Mouse (Mus musculus) neural tube, embryonic 14.5 days (tissue): ENCODE data around the gene Ogfod2. TPM values are rescaled to one million over a fixed set of nuclear protein-coding genes. Genes with fewer than 3 reads are reported as not detected.
A peak's percentile ranks its signal among the peaks of the same experiment; 100 is the strongest.

ENCODE experiments used
- ATAC-seq: fragments of 200-750 bp; cut with Nextera tagmentation; 2 replicates; pipeline ENCODE4 v1.8.0; 2017; ENCODE audit warnings: low read depth, mild to moderate bottlenecking, moderate TSS enrichment, moderate library complexity
- H3K27ac ChIP-seq: fragments of 300-500 bp; sonication (generic); 2 replicates; pipeline ENCODE4 v1.5.1; 2014; ENCODE audit warnings: low read depth, mild to moderate bottlenecking, control low read depth, low read length, moderate library complexity, mixed read lengths
- H3K27me3 ChIP-seq: fragments of 300-500 bp; sonication (generic); 2 replicates; pipeline ENCODE4 v1.6.1; 2014; ENCODE audit warnings: low read length; ENCODE audit not compliant: control insufficient read depth, insufficient read depth
- H3K36me3 ChIP-seq: fragments of 300-500 bp; sonication (generic); 2 replicates; pipeline ENCODE4 v1.6.1; 2014; ENCODE audit warnings: low read length, mixed read lengths; ENCODE audit not compliant: control insufficient read depth, insufficient read depth
- H3K4me1 ChIP-seq: fragments of 300-500 bp; sonication (generic); 2 replicates; pipeline ENCODE4 v1.6.1; 2014; ENCODE audit warnings: low read length; ENCODE audit not compliant: control insufficient read depth, insufficient read depth
- H3K4me2 ChIP-seq: fragments of 300-500 bp; sonication (generic); 2 replicates; pipeline ENCODE4 v1.6.1; 2014; ENCODE audit warnings: mild to moderate bottlenecking, low read depth, low read length, control low read depth
- H3K4me3 ChIP-seq: fragments of 300-500 bp; sonication (generic); 2 replicates; pipeline ENCODE4 v1.5.1; 2014; ENCODE audit warnings: low read depth, low read length, control low read depth, mixed read lengths
- H3K9ac ChIP-seq: fragments of 300-500 bp; sonication (generic); replicated peaks from 2 replicates; pipeline ENCODE4 v1.6.1; 2014; ENCODE audit warnings: low read depth, mild to moderate bottlenecking, control low read depth, low read length, mixed read lengths
- H3K9me3 ChIP-seq: fragments of 300-500 bp; sonication (generic); 2 replicates; pipeline ENCODE4 v1.6.1; 2016; ENCODE audit warnings: low read length; ENCODE audit not compliant: control insufficient read depth
- WGBS: fragments of 180-500 bp; shearing (Covaris S2); extraction: QIAGEN DNeasy Blood & Tissue Kit; methylation state at CpG from one replicate; pipeline ENCODE4 v1.1.7; 2014; 5-methylcytosine and 5-hydroxymethylcytosine counted together
- polyA plus RNA-seq: library from polyadenylated mRNA; unstranded; fragments of >200 nt; fragmentation: Nextera tagmentation; extraction: Ambion mirVana; gene quantifications from 2 replicates; pipeline ENCODE4 v1.2.1, GENCODE M21; 2014

Gene Ogfod2
- polyA plus RNA-seq, 1 experiment from 2014 or later, result 25.0 TPM

DNA sequence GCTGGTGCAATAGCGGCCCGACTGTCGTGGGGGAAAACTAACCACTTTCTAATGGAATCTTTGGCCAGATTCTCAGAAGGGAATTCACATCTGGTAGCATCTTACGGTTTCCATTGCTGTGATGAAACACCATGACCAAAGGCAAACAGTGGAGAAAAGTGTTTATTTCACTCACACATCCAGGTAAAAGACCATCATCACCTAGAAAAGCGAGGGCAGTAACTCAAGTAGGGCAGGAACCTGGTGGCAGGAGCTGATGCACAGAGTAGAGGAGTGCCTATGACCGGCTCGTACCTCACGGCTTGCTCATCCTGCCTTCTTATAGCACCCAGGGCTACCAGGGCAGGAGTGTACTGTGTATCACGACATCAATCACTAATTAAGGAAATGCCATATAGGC, 8.5 kb upstream of the Ogfod2 start:
- ATAC-seq, result no peak
- 95% methylated on average over 9 of the region's 9 CpGs for WGBS
- Histone ChIP-seq H3K9me3 (no peaks in the 10 kb centered on the region), H3K36me3 (no peaks in the 10 kb centered on the region), H3K4me3 (no peak overlapping the region), H3K9ac (no peak overlapping the region), H3K27me3 (no peaks in the 10 kb centered on the region), H3K27ac (no peak overlapping the region), H3K4me1 (no peaks in the 10 kb centered on the region), H3K4me2 (no peak overlapping the region)

DNA sequence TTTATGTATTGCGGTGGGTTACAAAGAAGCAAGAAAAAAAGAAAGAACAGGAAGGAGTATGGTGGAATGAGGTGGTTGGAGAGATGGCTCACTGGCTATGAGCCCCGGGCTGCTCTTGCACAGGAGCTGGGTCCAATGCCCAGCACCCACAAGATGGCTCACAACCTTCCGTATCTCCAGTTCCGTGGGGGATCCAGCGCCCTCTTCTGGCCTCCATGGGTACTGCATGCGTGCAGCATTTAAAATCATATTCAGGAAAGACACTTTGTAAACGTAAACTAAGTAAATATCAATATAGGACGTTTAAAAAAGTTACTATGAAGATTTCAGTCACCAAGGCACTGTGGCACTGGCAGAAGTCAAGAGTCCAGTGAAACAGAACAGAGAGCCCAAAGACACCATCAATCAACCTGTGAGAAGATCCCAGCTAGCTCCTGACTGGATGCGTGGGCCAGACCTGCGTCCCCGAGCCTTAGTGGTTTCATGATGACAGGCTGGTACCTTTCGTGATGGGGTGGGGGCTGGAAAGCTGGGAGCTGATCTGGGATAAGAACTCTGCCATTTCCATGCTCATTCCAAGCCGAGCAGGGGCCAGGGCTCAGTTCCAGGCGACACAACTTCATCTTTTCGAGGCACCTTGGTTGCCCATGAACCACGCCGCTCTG, 888 bp upstream of the Ogfod2 start:
- Histone ChIP-seq H3K9me3 (no peaks in the 10 kb centered on the region), H3K4me1 (peaks cover 18% of the 10 kb centered on the region), H3K9ac (peak overlapping the region; percentile 74), H3K27me3 (no peaks in the 10 kb centered on the region), H3K4me3 (peak overlapping the region; percentile 86), H3K36me3 (no peaks in the 10 kb centered on the region), H3K4me2 (peak overlapping the region; percentile 92), H3K27ac (peak overlapping the region; percentile 94; the same call in 1 of the 2 replicates)
- ATAC-seq, result peak; percentile 13
- 25% methylated on average over 17 of the region's 17 CpGs for WGBS

DNA sequence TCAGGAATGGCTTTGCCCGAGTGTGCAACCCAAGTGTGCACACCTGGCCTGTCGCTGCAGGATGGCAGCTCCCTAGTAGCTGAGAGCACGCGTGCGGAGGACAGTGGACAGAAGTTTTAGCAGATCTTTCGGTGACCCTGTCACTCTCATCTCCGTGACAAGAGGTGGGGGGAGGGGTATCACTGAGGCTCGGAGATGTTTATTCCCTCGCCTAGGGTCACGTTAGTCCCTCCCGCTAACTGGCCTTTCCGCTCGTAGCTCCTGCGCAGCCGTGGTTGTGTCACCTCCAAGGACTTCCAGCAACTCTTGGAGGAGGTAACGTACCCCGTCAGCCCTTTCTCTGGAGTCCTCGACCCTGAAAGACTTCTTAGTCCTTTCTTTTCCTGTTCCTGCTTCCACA, 434 bp downstream of the Ogfod2 start:
- Histone ChIP-seq H3K4me2 (peak overlapping the region; percentile 92), H3K27me3 (no peaks in the 10 kb centered on the region), H3K4me1 (peaks cover 29% of the 10 kb centered on the region), H3K4me3 (peak overlapping the region; percentile 86), H3K36me3 (0 out of 2 replicates have a peak, but pooled peaks cover under 1% of the 10 kb centered on the region), H3K27ac (peak overlapping the region; percentile 94), H3K9ac (peak overlapping the region; percentile 74), H3K9me3 (no peaks in the 10 kb centered on the region)
- 1% methylated on average over 18 of the region's 18 CpGs for WGBS
- ATAC-seq, result no peak

DNA sequence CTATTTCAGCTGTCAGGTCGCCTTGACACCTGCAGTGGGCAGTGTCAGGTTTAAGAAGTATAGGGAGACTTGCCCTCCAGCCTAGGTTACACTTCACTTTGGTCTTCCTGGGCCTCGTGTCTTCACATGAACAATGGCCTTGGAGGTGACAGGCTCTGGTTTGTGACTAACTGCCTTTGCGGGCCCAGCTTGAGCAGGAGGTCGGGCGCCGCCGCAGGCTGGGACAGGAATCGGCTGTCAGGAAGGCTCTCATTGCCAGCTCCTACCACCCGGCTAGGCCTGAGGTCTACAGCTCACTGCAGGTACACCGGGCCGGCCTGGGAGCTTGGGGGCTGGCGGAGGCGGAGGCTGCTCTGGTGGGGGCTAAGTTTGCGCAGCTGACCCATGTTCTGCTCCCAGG, 933 bp downstream of the Ogfod2 start:
- Histone ChIP-seq H3K4me1 (peaks cover 29% of the 10 kb centered on the region), H3K27me3 (no peaks in the 10 kb centered on the region), H3K9me3 (no peaks in the 10 kb centered on the region), H3K9ac (peak overlapping the region; percentile 74), H3K4me2 (peak overlapping the region; percentile 92), H3K36me3 (0 out of 2 replicates have a peak, but pooled peaks cover 5% of the 10 kb centered on the region), H3K4me3 (peak overlapping the region; percentile 86), H3K27ac (peak overlapping the region; percentile 94)
- no peak for ATAC-seq
- 18% methylated on average over 14 of the region's 14 CpGs for WGBS

DNA sequence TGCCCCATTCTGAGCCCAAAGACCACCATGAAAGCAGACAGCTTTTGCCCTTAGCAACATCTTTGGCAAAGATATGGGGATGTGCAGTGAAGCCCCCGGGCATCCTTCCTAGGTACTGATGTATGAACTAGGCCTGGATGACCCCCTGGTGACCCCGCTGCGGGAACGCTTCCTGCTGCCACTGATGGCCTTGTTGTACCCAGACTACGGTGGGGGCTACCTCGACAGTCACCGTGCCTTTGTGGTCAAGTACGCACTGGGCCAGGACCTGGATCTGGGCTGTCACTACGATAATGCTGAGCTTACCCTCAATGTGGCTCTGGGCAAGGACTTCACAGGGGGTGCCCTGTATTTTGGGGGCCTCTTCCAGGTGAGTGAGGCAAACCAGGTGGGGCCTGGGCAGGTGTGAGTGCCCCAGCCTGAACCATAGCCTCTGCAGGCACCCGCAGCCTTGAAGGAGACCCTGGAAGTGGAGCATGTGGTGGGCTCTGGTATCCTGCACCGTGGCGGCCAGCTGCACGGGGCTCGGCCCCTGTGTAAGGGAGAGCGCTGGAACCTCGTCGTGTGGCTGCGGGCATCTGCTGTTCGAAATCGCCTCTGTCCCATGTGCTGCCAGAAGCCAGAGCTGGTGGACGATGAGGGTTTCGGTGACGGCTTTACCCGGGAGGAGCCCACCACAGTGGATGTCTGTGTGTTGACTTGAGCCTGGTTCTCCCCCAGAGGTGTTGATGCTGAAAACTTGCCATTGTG, 2.4 kb downstream of the Ogfod2 start:
- Histone ChIP-seq H3K4me3 (no peak overlapping the region), H3K36me3 (peaks cover 16% of the 10 kb centered on the region), H3K9me3 (no peaks in the 10 kb centered on the region), H3K27me3 (no peaks in the 10 kb centered on the region), H3K9ac (no peak overlapping the region), H3K4me1 (peaks cover 29% of the 10 kb centered on the region), H3K4me2 (no peak overlapping the region), H3K27ac (no peak overlapping the region)
- no peak for ATAC-seq
- WGBS, result 91% methylated on average over 24 of the region's 24 CpGs

DNA sequence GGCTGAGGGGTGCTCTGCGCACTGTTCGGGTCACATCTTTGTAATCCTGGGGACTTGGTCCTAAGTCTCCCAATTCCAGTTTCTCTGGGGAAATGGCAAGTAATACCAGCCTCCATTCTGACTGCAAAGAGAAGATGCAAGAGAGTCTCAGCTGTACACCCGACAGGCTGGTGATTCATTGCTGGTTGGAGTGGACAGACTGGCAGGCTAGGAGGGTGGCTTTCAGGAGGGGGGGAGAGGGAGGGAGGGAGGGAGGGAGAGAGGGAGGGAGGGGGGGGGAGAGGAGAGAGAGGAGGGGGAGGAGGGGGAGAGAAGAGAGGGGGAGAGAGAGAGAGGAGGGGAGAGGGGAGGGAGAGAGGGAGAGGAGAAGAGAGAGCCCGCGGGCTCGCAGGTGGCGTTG, 3.4 kb downstream of the Ogfod2 start:
- Histone ChIP-seq H3K4me3 (peak overlapping the region; percentile 62), H3K9ac (peak overlapping the region; percentile 76), H3K27ac (peak overlapping the region; percentile 76; the same call in 1 of the 2 replicates), H3K4me1 (peaks cover 29% of the 10 kb centered on the region), H3K36me3 (peaks cover 25% of the 10 kb centered on the region), H3K9me3 (no peaks in the 10 kb centered on the region), H3K4me2 (peak overlapping the region; percentile 78), H3K27me3 (no peaks in the 10 kb centered on the region)
- ATAC-seq, result no peak
- WGBS, result 24% methylated on average over 7 of the region's 7 CpGs

DNA sequence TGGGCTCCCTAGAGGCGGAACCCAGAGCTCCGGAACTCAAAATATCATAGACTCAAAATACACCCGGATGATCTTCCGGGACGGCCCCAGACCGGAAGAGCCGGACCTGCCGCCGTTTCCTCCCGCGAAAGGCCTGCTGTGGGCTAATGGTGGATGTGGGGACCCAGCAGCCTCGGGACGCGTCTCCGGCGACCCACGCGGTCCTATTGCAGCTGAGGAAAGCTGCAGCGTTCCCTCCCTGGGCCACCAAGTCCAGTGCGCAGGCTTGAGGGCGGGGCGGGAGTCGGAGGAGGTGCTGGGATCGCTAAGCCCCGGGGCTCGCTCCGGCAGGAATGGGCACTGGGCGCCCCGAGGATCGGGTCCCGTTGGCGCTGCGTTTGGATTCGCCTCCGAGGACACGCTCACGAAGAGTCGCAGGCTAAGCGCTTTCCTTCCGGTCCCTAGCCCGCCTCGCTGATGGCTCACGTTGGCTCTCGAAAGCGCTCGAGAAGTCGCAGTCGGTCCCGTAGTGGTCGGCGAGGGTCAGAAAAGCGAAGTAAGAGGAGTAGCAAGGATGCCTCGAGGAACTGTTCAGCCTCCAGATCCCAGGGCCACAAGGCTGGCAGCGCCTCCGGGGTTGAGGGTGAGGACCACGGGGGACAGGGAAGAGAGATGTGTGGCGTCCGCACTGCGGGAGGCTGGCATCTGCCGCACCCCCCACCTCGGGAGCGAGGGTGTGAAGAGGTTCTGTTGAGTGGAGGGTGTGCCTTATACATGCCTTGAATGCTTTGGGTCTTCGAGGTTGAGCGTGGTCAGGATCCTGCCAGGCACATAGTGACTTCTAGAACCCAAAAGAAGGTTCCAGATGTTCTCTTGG, 4.1 kb downstream of the Ogfod2 start, which contains the start of gene Arl6ip4:
Gene Arl6ip4 (plus strand): TSS at position 100 of the 856 bp plus-strand sequence.
- Histone ChIP-seq H3K27ac (peak within 1 kb of the TSS; percentile 76), H3K36me3 (peaks cover 32% of the 10 kb centered on the region), H3K9ac (peak within 1 kb of the TSS; percentile 76), H3K4me1 (peaks cover 28% of the 10 kb centered on the region), H3K9me3 (no peaks in the 10 kb centered on the region), H3K4me3 (peak within 1 kb of the TSS; percentile 62), H3K27me3 (no peaks in the 10 kb centered on the region), H3K4me2 (peak within 1 kb of the TSS; percentile 78)
- peak; percentile 7; the same call in 1 of the 2 replicates for ATAC-seq
- 1% methylated on average over 64 of the region's 64 CpGs for WGBS

DNA sequence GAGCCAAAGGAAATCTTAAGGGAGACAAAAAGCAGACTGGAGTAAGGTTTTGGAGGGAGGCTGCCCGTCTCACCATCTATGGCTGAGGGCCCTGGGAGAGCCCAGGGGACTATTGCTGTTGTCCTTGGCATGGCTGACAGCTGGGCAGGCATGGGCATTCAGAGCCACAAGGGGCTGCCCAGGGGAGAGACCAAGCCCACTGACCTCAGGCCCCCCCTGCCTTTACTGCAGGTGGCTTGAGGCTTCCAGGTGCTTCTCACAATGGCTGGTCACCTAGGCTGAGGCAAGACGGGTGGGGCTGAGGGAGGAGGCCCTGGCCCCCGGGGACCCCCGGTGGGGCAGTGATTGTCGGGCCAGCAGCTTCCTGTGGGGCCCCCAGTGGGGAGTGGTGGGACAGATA, 7.1 kb downstream of the Ogfod2 start:
- 83% methylated on average over 5 of the region's 5 CpGs for WGBS

More for the DNA sequence above, 7.1 kb downstream of the Ogfod2 start:
- no peaks in the 10 kb centered on the region for H3K9me3 ChIP-seq
- no peak overlapping the region for H3K4me3 ChIP-seq
- peaks cover 56% of the 10 kb centered on the region for H3K36me3 ChIP-seq
- H3K27ac ChIP-seq, result no peak overlapping the region
- no peak overlapping the region for H3K9ac ChIP-seq
- peaks cover 15% of the 10 kb centered on the region for H3K4me1 ChIP-seq
- no peaks in the 10 kb centered on the region for H3K27me3 ChIP-seq
- no peak for ATAC-seq
- no peak overlapping the region for H3K4me2 ChIP-seq
